Mouse (Mus musculus): ENCODE measurements around the gene Psmb6.

DNA sequence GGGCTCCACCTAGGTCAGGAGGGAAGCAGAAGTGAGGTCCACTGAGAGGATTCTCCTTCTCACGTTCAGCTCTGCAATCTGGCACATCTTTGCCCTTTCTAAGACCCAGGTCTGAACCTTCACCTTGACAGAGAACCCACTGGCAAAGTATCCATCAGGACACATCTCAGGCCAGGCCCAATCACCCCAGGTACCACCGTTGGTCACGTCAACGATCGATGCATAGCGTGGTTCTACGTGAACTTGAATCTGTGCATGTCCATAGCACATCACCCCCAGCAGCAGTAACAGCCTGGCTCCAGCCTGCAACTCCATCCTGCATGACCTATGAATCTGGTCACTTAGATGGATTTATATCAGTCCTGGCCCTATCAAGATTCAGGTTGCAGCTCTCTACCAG lies 10.9 kb upstream of the Psmb6 start, which contains the start of gene Vmo1:
- no peak for TF ChIP-seq CTCF (IDR thresholded peaks at IDR 0.05; ENCODE audit: extremely low read depth, insufficient read depth, insufficient read length, insufficient replicate concordance)
- TF ChIP-seq POLR2A (IDR thresholded peaks at IDR 0.05; ENCODE audit: low read depth, low read length) = no peak
